Comparison of ENCODE assay signal across 24 mouse cellular contexts in the genomic region with DNA sequence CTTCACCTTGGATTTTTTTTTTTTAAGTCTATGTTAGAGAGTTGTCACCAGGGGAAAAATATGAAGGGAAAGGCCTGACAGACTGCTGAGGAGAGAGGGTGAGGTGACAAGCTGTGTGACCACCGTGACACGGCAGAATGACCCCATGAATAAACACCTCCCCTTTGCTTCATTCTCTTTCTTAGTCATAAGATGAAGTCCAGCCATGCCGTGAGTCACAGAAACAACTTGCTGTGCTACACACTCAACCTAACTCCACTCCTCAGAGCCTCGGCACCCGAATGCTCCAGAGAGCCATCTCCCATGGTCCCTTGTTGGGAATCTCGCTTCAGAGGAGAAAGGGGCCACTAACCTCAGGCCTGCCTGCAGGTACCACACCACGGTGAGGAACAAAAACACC.
"Had no signal": no experiment of that assay in that cellular context is flagged by ENCODE, and none has a peak within 500 bp of the region (broad histone marks: within the 10 kb centered on the region; RNA-seq: fewer than 3 reads in every experiment).

No protein-coding gene starts in this region.

- H3K4me2 ChIP-seq: heart, embryonic 11.5 days; heart, embryonic 13.5 days; heart, embryonic 15.5 days; hindbrain, embryonic 14.5 days; intestine, embryonic 15.5 days; limb, embryonic 12.5 days; liver, embryonic 11.5 days had no signal

- H3K9me3 ChIP-seq: intestine, embryonic 15.5 days had no signal

- DNase-seq: gastrocnemius, adult 2 months; gastrocnemius, postnatal 10 days; gastrocnemius, postnatal 25 days; heart, adult 2 months; heart, postnatal 14 days; heart, postnatal 4 days; kidney, adult 11 months; kidney, adult 2 months; kidney, postnatal 10 days; kidney, postnatal 25 days; kidney, postnatal 4 days; left cerebral cortex, postnatal 4 days; liver; lung, adult 18-20 months had no signal

- H3K36me3 ChIP-seq: heart, embryonic 13.5 days; heart, embryonic 15.5 days; intestine, embryonic 15.5 days; limb, embryonic 12.5 days had no signal

- H3K4me3 ChIP-seq: gastrocnemius, adult 2 months; heart, adult 2 months; heart, embryonic 13.5 days; heart, embryonic 15.5 days; intestine, embryonic 15.5 days; layer of hippocampus, adult 2 months; left cerebral cortex, adult 2 months; limb, embryonic 12.5 days had no signal

- H3K27ac ChIP-seq: gastrocnemius, adult 2 months; heart, adult 2 months; heart, embryonic 13.5 days; heart, embryonic 15.5 days; hindbrain, embryonic 14.5 days; intestine, embryonic 15.5 days; layer of hippocampus, adult 2 months; left cerebral cortex, adult 2 months; limb, embryonic 12.5 days; liver, embryonic 14.5 days had no signal

- H3K4me1 ChIP-seq: heart, embryonic 15.5 days; intestine, embryonic 15.5 days; limb, embryonic 12.5 days had no signal

- H3K9ac ChIP-seq: heart, embryonic 13.5 days; heart, embryonic 15.5 days; hindbrain, embryonic 14.5 days; intestine, embryonic 15.5 days; limb, embryonic 12.5 days; liver, embryonic 14.5 days had no signal

- H3K27me3 ChIP-seq: heart, embryonic 13.5 days; heart, embryonic 15.5 days; intestine, embryonic 15.5 days; limb, embryonic 12.5 days had no signal
